Mouse (Mus musculus) forebrain, embryonic 14.5 days (tissue): ENCODE data around the gene Anxa11. TPM values are rescaled to one million over a fixed set of nuclear protein-coding genes. Genes with fewer than 3 reads are reported as not detected.

Source experiments
- microRNA-seq: library from miRNA; unstranded; fragments of <30 nt; microRNA quantifications from one replicate; pipeline ENCODE4, GENCODE M21; 2016
- polyA plus RNA-seq: library from polyadenylated mRNA; unstranded; fragments of >200 nt; fragmentation: Nextera tagmentation; extraction: Ambion mirVana; gene quantifications from 2 replicates; pipeline ENCODE4 v1.2.1, GENCODE M21; 2014

Gene Anxa11
- polyA plus RNA-seq, 1 experiment from 2014 or later, result 2.3 TPM

Small RNA genes lying within 50 kb of the gene (microRNA-seq; reads per million reads assigned to microRNA genes)
- not detected for gene Gm23701

Other genes with a start within 250 kb of the Anxa11 start
- 25.3 and 28.2 TPM in 2 replicates for gene Ppif, start 148.0 kb upstream of the Anxa11 start, polyA plus RNA-seq
- 8.0 and 9.8 TPM in 2 replicates for gene Zcchc24, start 73.1 kb upstream of the Anxa11 start, polyA plus RNA-seq
- not detected in 2 replicates for gene Plac9a, start 60.9 kb downstream of the Anxa11 start, polyA plus RNA-seq
- gene Tmem254a, start 85.5 kb downstream of the Anxa11 start, polyA plus RNA-seq, result 3.7 and 4.4 TPM in 2 replicates
- gene Cphx1, start 96.1 kb downstream of the Anxa11 start, polyA plus RNA-seq, result not detected in 2 replicates
- gene Duxbl1, start 136.4 kb downstream of the Anxa11 start, polyA plus RNA-seq, result 1.9 and 2.1 TPM in 2 replicates
- 8.1 and 12.1 TPM in 2 replicates for gene Gm9780, start 200.6 kb downstream of the Anxa11 start, polyA plus RNA-seq
- gene Tmem254c, start 225.2 kb downstream of the Anxa11 start, polyA plus RNA-seq, result 11.6 and 24.2 TPM in 2 replicates
- not detected in 2 replicates for gene Cphx2, start 239.4 kb downstream of the Anxa11 start, polyA plus RNA-seq
- not detected in 2 replicates for gene Cphx3, start 240.1 kb downstream of the Anxa11 start, polyA plus RNA-seq